Mouse (Mus musculus): ENCODE results near the gene Atp5j.

Atp5j gene

GRCm38 (mm10) chr16:84806175-84806574 lies 29.2 kb downstream of the Atp5j start:
- no peak for DNase-seq

- DNase-seq = no peak
Observed at GRCm38 (mm10) chr16:84804866-84805265, 30.6 kb downstream of the Atp5j start.

GRCm38 (mm10) chr16:84802217-84802616 lies 33.2 kb downstream of the Atp5j start:
- DNase-seq = peak; percentile 62 to 74

- DNase-seq = no peak
Observed at GRCm38 (mm10) chr16:84800038-84800437, 35.4 kb downstream of the Atp5j start.

- DNase-seq = no peak
Observed at GRCm38 (mm10) chr16:84796678-84797077, 38.7 kb downstream of the Atp5j start.

GRCm38 (mm10) chr16:84795337-84795736 lies 40.1 kb downstream of the Atp5j start:
- DNase-seq = no peak

- no peak for DNase-seq
Observed at GRCm38 (mm10) chr16:84793401-84793800, 42.0 kb downstream of the Atp5j start.

- DNase-seq = no peak
Observed at GRCm38 (mm10) chr16:84790595-84791165, 44.7 kb downstream of the Atp5j start.

- no peak for DNase-seq
Observed at GRCm38 (mm10) chr16:84784966-84785365, 50.5 kb downstream of the Atp5j start.

- no peak for DNase-seq
Observed at GRCm38 (mm10) chr16:84783279-84783678, 52.1 kb downstream of the Atp5j start.

GRCm38 (mm10) chr16:84779718-84780117 lies 55.7 kb downstream of the Atp5j start:
- peak in 1 of 2 experiments; percentile 20 for DNase-seq

GRCm38 (mm10) chr16:84778861-84779630 lies 56.4 kb downstream of the Atp5j start:
- DNase-seq = no peak

- no peak for DNase-seq
Observed at GRCm38 (mm10) chr16:84778431-84778830, 57.0 kb downstream of the Atp5j start.
